Mouse (Mus musculus) urinary bladder, adult 18-20 months (tissue): ENCODE data around the gene Ece2.
"Not testable (repeated sequence)": the region's sequence is repeated elsewhere in the genome, so short reads cannot be mapped to it uniquely, and the experiment has no call there.

Experiments
- DNase-seq, 2 experiments: peaks; one replicate each; pipeline ENCODE4 v3.0.0; 2022; ENCODE audit warnings: low spot score in 2 of 2, mixed read lengths in 2 of 2

Ece2 gene

GRCm38 (mm10) chr16:20621991-20622685 lies 7.5 kb upstream of the Ece2 start:
- DNase-seq, result peak; percentile 28 to 49

- DNase-seq, result no peak
Measured at GRCm38 (mm10) chr16:20623211-20623610, 6.4 kb upstream of the Ece2 start.

GRCm38 (mm10) chr16:20628871-20629391 lies 697 bp upstream of the Ece2 start:
- DNase-seq, result no peak

- DNase-seq, result no peak
Measured at GRCm38 (mm10) chr16:20637410-20637809, 7.8 kb downstream of the Ece2 start.

GRCm38 (mm10) chr16:20638367-20638766 lies 8.7 kb downstream of the Ece2 start:
- no peak for DNase-seq

- DNase-seq, result peak; percentile 41 to 56
Measured at GRCm38 (mm10) chr16:20642161-20642560, 12.5 kb downstream of the Ece2 start.

- no peak for DNase-seq
Measured at GRCm38 (mm10) chr16:20643911-20644310, 14.3 kb downstream of the Ece2 start.

GRCm38 (mm10) chr16:20651076-20651946 lies 21.7 kb downstream of the Ece2 start, which contains the start of gene Psmd2:
TSS of gene Psmd2 (plus strand) at chr16:20651652.
- DNase-seq, result peak; percentile 94 to 99

- DNase-seq, result no peak
Measured at GRCm38 (mm10) chr16:20651947-20652310, 22.3 kb downstream of the Ece2 start.

GRCm38 (mm10) chr16:20653315-20653714 lies 23.7 kb downstream of the Ece2 start:
- no peak for DNase-seq

GRCm38 (mm10) chr16:20657661-20658060 lies 28.0 kb downstream of the Ece2 start:
- no peak for DNase-seq

- DNase-seq, result not testable (repeated sequence)
Measured at GRCm38 (mm10) chr16:20668013-20668412, 38.4 kb downstream of the Ece2 start, which contains the start of gene Eif4g1. TSS of gene Eif4g1 (plus strand) at chr16:20668313.

GRCm38 (mm10) chr16:20670291-20670690 lies 40.7 kb downstream of the Ece2 start:
- no peak for DNase-seq

- no peak for DNase-seq
Measured at GRCm38 (mm10) chr16:20671886-20672285, 42.3 kb downstream of the Ece2 start.

- DNase-seq, result peak; percentile 94
Measured at GRCm38 (mm10) chr16:20672500-20672902, 42.9 kb downstream of the Ece2 start.

- peak; percentile 39 for DNase-seq
Measured at GRCm38 (mm10) chr16:20672965-20673705, 43.5 kb downstream of the Ece2 start.

- DNase-seq, result no peak
Measured at GRCm38 (mm10) chr16:20673706-20674303, 44.2 kb downstream of the Ece2 start.

- no peak for DNase-seq
Measured at GRCm38 (mm10) chr16:20675213-20675612, 45.6 kb downstream of the Ece2 start.

- DNase-seq, result no peak
Measured at GRCm38 (mm10) chr16:20676702-20677101, 47.1 kb downstream of the Ece2 start.

GRCm38 (mm10) chr16:20677380-20677779 lies 47.8 kb downstream of the Ece2 start:
- no peak for DNase-seq

GRCm38 (mm10) chr16:20677974-20678675 lies 48.5 kb downstream of the Ece2 start:
- peak; percentile 79 to 88 for DNase-seq
